Mouse (Mus musculus) stomach, embryonic 14.5 days (tissue): ENCODE results near the gene Ablim1. TPM values are rescaled to one million over a fixed set of nuclear protein-coding genes. Genes with fewer than 3 reads are reported as not detected.

Experiments
- ATAC-seq: fragments of 200-750 bp; cut with Nextera tagmentation; 2 replicates; pipeline ENCODE4 v1.8.0; 2017; ENCODE audit warnings: low read depth, moderate TSS enrichment; ENCODE audit not compliant: insufficient number of reproducible peaks, insufficient read depth, low FRiP score
- H3K27ac ChIP-seq: fragments of 300-500 bp; sonication (generic); 2 replicates; pipeline ENCODE4 v1.5.1; 2014; ENCODE audit warnings: mild to moderate bottlenecking, low read length, moderate library complexity, mixed read lengths
- H3K27me3 ChIP-seq: fragments of 300-500 bp; sonication (generic); 2 replicates; pipeline ENCODE4 v1.6.1; 2014; ENCODE audit warnings: low read length, control low read depth, mixed read lengths; ENCODE audit not compliant: control insufficient read depth, insufficient read depth
- H3K36me3 ChIP-seq: fragments of 300-500 bp; sonication (generic); 2 replicates; pipeline ENCODE4 v1.6.1; 2014; ENCODE audit warnings: mild to moderate bottlenecking, control low read depth, low read length, moderate library complexity, mixed read lengths; ENCODE audit not compliant: control insufficient read depth, insufficient read depth
- H3K4me1 ChIP-seq: fragments of 300-500 bp; sonication (generic); 2 replicates; pipeline ENCODE4 v1.6.1; 2014; ENCODE audit warnings: low read length, control low read depth, mixed read lengths; ENCODE audit not compliant: control insufficient read depth, insufficient read depth
- H3K4me2 ChIP-seq: fragments of 300-500 bp; sonication (generic); replicated peaks from 2 replicates; pipeline ENCODE4 v1.6.1; 2014; ENCODE audit warnings: low read depth, low read length, control low read depth
- H3K4me3 ChIP-seq: fragments of 300-500 bp; sonication (generic); 2 replicates; pipeline ENCODE4 v1.5.1; 2014; ENCODE audit warnings: low read depth, low read length, control low read depth
- H3K9ac ChIP-seq: fragments of 300-500 bp; sonication (generic); replicated peaks from 2 replicates; pipeline ENCODE4 v1.6.1; 2014; ENCODE audit warnings: low read depth, mild to moderate bottlenecking, control low read depth, low read length, moderate library complexity, mixed read lengths
- H3K9me3 ChIP-seq: fragments of 300-500 bp; sonication (generic); 2 replicates; pipeline ENCODE4 v1.6.1; 2016; ENCODE audit warnings: low read depth, low read length, control low read depth; ENCODE audit not compliant: control insufficient read depth
- WGBS: fragments of 180-500 bp; shearing (Covaris S2); extraction: QIAGEN DNeasy Blood & Tissue Kit; methylation state at CpG from one replicate; pipeline ENCODE4 v1.1.7; 2014; 5-methylcytosine and 5-hydroxymethylcytosine counted together
- polyA plus RNA-seq: library from polyadenylated mRNA; unstranded; fragments of >200 nt; fragmentation: Nextera tagmentation; extraction: Ambion mirVana; gene quantifications from 2 replicates; pipeline ENCODE4 v1.2.1, GENCODE M21; 2014

Gene Ablim1
- polyA plus RNA-seq, 1 experiment from 2014 or later, result 36.9 TPM

- Histone ChIP-seq H3K9me3 (no peaks in the 10 kb centered on the region), H3K4me2 (no peak overlapping the region), H3K27me3 (no peaks in the 10 kb centered on the region), H3K4me1 (0 out of 2 replicates have a peak, but pooled peaks cover 5% of the 10 kb centered on the region), H3K9ac (no peak overlapping the region), H3K36me3 (no peaks in the 10 kb centered on the region), H3K27ac (no peak overlapping the region), H3K4me3 (no peak overlapping the region)
- WGBS, result 77% methylated on average over 12 of the region's 12 CpGs
- no peak for ATAC-seq
Observed at GRCm38 (mm10) chr19:57243191-57243590, 71.5 kb downstream of the Ablim1 start.

GRCm38 (mm10) chr19:57241363-57242192, 73.1 kb downstream of the Ablim1 start:
- Histone ChIP-seq H3K4me2 (no peak overlapping the region), H3K27ac (no peak overlapping the region), H3K27me3 (no peaks in the 10 kb centered on the region), H3K9me3 (no peaks in the 10 kb centered on the region), H3K4me3 (no peak overlapping the region), H3K4me1 (0 out of 2 replicates have a peak, but pooled peaks cover 5% of the 10 kb centered on the region), H3K9ac (no peak overlapping the region), H3K36me3 (no peaks in the 10 kb centered on the region)
- ATAC-seq, result 0 out of 2 replicates have a peak, but pooled peaks have one; percentile 6
- WGBS, result 44% methylated on average over 10 of the region's 10 CpGs

- H3K4me2 ChIP-seq, result no peak overlapping the region
- H3K4me1 ChIP-seq, result 0 out of 2 replicates have a peak, but pooled peaks cover 5% of the 10 kb centered on the region
- ATAC-seq, result no peak
- 60% methylated on average over 6 of the region's 6 CpGs for WGBS
- H3K9ac ChIP-seq, result no peak overlapping the region
- no peaks in the 10 kb centered on the region for H3K36me3 ChIP-seq
- H3K27ac ChIP-seq, result no peak overlapping the region
- H3K27me3 ChIP-seq, result no peaks in the 10 kb centered on the region
- H3K4me3 ChIP-seq, result no peak overlapping the region
- no peaks in the 10 kb centered on the region for H3K9me3 ChIP-seq
Observed at GRCm38 (mm10) chr19:57240259-57240658, 74.5 kb downstream of the Ablim1 start.

- H3K27ac ChIP-seq, result no peak overlapping the region
- no peaks in the 10 kb centered on the region for H3K9me3 ChIP-seq
- H3K9ac ChIP-seq, result no peak overlapping the region
- 53% methylated on average over 11 of the region's 11 CpGs for WGBS
- no peak for ATAC-seq
- H3K27me3 ChIP-seq, result no peaks in the 10 kb centered on the region
- H3K4me1 ChIP-seq, result 0 out of 2 replicates have a peak, but pooled peaks cover 5% of the 10 kb centered on the region
- no peaks in the 10 kb centered on the region for H3K36me3 ChIP-seq
- H3K4me3 ChIP-seq, result no peak overlapping the region
- H3K4me2 ChIP-seq, result no peak overlapping the region
Observed at GRCm38 (mm10) chr19:57239176-57239784, 75.4 kb downstream of the Ablim1 start.

GRCm38 (mm10) chr19:57238461-57238860, 76.3 kb downstream of the Ablim1 start:
- H3K4me1 ChIP-seq, result 0 out of 2 replicates have a peak, but pooled peaks cover 2% of the 10 kb centered on the region
- H3K27ac ChIP-seq, result no peak overlapping the region
- no peaks in the 10 kb centered on the region for H3K9me3 ChIP-seq
- H3K9ac ChIP-seq, result no peak overlapping the region
- no peaks in the 10 kb centered on the region for H3K36me3 ChIP-seq
- no peak for ATAC-seq
- no peaks in the 10 kb centered on the region for H3K27me3 ChIP-seq
- no peak overlapping the region for H3K4me3 ChIP-seq
- 79% methylated on average over 7 of the region's 7 CpGs for WGBS
- H3K4me2 ChIP-seq, result no peak overlapping the region

- no peak for ATAC-seq
- Histone ChIP-seq H3K4me1 (0 out of 2 replicates have a peak, but pooled peaks cover 2% of the 10 kb centered on the region), H3K4me2 (no peak overlapping the region), H3K9ac (no peak overlapping the region), H3K4me3 (no peak overlapping the region), H3K36me3 (no peaks in the 10 kb centered on the region), H3K27me3 (no peaks in the 10 kb centered on the region), H3K9me3 (no peaks in the 10 kb centered on the region), H3K27ac (no peak overlapping the region)
- 75% methylated on average over 6 of the region's 6 CpGs for WGBS
Observed at GRCm38 (mm10) chr19:57237534-57237933, 77.2 kb downstream of the Ablim1 start.

- Histone ChIP-seq H3K4me2 (no peak overlapping the region), H3K4me3 (no peak overlapping the region), H3K27me3 (no peaks in the 10 kb centered on the region), H3K36me3 (no peaks in the 10 kb centered on the region), H3K9me3 (no peaks in the 10 kb centered on the region), H3K4me1 (0 out of 2 replicates have a peak, but pooled peaks cover 2% of the 10 kb centered on the region), H3K9ac (no peak overlapping the region), H3K27ac (no peak overlapping the region)
- 77% methylated on average over 15 of the region's 15 CpGs for WGBS
- ATAC-seq, result no peak
Observed at GRCm38 (mm10) chr19:57236647-57237046, 78.1 kb downstream of the Ablim1 start.

GRCm38 (mm10) chr19:57235931-57236330, 78.8 kb downstream of the Ablim1 start:
- H3K4me2 ChIP-seq, result no peak overlapping the region
- no peak for ATAC-seq
- no peaks in the 10 kb centered on the region for H3K4me1 ChIP-seq
- 85% methylated on average over 2 of the region's 2 CpGs for WGBS
- H3K36me3 ChIP-seq, result no peaks in the 10 kb centered on the region
- no peak overlapping the region for H3K27ac ChIP-seq
- no peaks in the 10 kb centered on the region for H3K27me3 ChIP-seq
- no peaks in the 10 kb centered on the region for H3K9me3 ChIP-seq
- H3K4me3 ChIP-seq, result no peak overlapping the region
- no peak overlapping the region for H3K9ac ChIP-seq
